Mouse (Mus musculus) bone marrow, adult 2 months (tissue): ENCODE data around the gene Iqcj.

ENCODE experiments used
- CTCF ChIP-seq: fragments of 200-500 bp; IDR thresholded peaks from 2 replicates; pipeline ENCODE4 v1.5.1; 2011; ENCODE audit warnings: low read length, control low read depth; ENCODE audit not compliant: control insufficient read depth, insufficient read depth
- POLR2A ChIP-seq: fragments of 200-500 bp; IDR thresholded peaks from 2 replicates; pipeline ENCODE4 v1.6.1; 2011; ENCODE audit warnings: low read depth, mild to moderate bottlenecking, control low read depth, low read length, borderline replicate concordance; ENCODE audit not compliant: control insufficient read depth

GRCm38 (mm10) chr3:68053538-68053937 lies 161.5 kb downstream of the Iqcj start:
- TF ChIP-seq POLR2A (no peak), CTCF (0 out of 2 replicates have a peak, but pooled peaks have one; percentile 4)
